Mouse (Mus musculus): ENCODE measurements around the gene Slc35e2.
"Not testable (repeated sequence)": the region's sequence is repeated elsewhere in the genome, so short reads cannot be mapped to it uniquely, and the experiment has no call there.

Gene Slc35e2

GRCm38 (mm10) chr4:155630267-155630666, 29.1 kb downstream of the Slc35e2 start:
- no peak for DNase-seq (ENCODE audit: low spot score)

GRCm38 (mm10) chr4:155635766-155636499, 34.7 kb downstream of the Slc35e2 start:
- DNase-seq (ENCODE audit: low spot score): no peak

DNA sequence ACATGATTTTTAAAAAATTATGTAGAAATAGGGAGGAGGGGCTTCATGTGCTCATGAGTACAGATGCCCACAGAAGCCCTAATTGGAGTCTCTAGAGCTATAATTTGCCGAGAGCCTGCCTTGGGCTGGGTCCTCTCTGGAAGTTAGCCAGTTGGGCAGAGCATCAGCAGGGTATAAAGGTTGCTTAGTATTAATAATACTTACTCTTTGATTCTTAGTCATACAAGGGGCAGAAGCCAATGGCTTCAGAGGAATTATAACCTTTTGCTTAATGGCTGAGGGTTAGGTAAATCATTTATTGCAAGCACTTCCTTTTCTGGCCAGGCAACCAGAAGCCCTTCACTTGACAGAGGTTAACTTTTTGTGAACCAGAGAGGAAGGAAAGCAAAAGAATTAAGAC, 42.3 kb downstream of the Slc35e2 start:
- DNase-seq (ENCODE audit: low spot score): no peak

DNA sequence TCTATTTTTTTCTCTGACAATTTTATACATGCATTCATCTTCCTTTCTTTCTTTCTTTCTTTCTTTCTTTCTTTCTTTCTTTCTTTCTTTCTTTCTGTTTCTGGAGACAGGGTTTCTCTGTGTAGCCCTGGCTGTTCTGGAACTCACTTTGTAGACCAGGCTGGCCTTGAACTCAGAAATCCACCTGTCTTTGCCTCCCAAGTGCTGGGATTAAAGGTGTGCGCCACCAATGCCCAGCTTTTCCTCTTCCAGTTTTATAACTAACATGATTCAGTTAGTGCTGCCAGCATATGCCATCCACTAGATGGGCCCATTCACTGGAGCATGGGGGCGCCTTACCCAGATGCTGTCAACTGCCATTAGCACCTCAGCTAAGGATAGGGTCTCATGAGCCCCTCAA, 44.1 kb downstream of the Slc35e2 start, which contains the start of gene Gm10563:
Gene Gm10563 (minus strand): TSS at position 101 of the 400 bp plus-strand sequence.
- not testable (repeated sequence) for DNase-seq (ENCODE audit: low spot score)

- DNase-seq (ENCODE audit: low spot score): no peak
Observed at GRCm38 (mm10) chr4:155645721-155646120, 44.5 kb downstream of the Slc35e2 start.

GRCm38 (mm10) chr4:155649355-155649754, 48.1 kb downstream of the Slc35e2 start:
- no peak for DNase-seq (ENCODE audit: low spot score)

DNA sequence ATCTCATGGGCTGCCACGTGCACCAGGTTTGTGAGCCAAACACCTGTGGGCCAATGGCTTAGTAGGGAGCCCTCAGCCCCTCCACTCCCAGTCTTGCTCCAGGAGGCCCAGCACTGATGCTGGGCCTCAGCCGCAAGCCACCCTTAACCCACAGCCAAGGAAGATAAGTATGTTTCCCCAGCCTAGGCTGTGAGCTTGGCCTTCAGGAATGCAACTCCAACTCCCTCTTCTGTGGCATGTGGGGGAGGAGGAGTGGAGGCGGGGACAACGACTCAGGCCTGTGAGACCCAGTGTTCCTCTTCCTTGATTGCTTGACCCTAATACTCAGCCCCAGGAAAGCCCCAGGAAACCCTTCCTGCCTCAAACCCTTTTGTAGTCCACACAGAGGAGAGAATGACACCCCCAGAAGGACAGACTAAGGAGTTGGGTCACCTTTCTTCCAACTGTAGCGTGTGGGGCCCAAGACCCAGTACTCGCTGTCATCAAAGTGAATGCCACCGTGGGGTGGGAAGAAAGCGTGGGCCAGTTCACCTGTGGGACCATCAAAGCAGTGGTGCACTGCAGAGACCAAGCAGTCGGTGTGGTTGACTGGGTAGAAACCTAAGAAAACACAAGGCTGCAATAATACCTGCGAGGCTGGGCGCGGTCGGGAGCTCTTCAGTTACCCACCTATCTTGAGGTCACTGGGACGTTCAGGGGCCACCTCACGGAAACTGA, 50.5 kb downstream of the Slc35e2 start:
- peak; percentile 80 for DNase-seq (ENCODE audit: low spot score)

- DNase-seq (ENCODE audit: low spot score): no peak
Observed at GRCm38 (mm10) chr4:155652283-155653085, 51.3 kb downstream of the Slc35e2 start.

- DNase-seq (ENCODE audit: low spot score): peak; percentile 75
Observed at GRCm38 (mm10) chr4:155653086-155653450, 51.9 kb downstream of the Slc35e2 start, which contains the start of gene Mmp23. Gene Mmp23, minus strand, starts transcription at chr4:155653384.

DNA sequence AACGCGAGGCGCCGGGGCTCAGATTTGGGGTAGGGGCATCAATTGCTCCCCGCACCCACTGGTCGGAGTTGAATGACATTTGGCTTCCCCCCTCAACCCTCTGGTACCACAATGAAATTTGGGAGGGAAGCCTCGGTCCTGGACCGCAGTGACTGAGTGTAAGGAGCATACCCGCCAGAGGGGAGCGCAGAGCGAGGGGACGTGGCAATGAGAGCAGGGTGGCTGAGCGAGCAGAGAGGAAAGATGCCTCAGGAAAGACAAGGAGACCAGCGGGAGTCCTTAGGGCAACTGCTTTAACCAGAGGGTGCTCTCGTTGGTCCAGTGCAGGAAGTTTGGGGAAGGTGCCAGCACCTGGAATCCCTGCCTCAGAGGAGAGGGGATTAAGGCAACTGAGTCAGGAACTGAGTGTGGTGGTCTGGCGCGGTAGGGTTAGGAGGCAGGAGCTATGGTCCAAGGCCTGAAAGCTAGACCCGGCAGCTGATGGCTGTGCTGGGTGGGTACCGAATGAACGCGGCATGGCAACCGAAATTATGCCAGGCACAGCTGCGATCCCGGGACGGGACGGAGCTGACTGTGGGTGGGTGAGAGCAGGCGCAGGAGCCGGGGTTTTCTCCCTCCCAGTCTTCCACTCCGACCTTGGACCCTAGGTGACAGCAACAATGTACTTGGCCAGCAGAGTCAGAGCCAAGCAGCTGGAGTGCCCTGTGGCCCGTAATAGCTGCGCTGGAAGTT, 52.4 kb downstream of the Slc35e2 start:
- DNase-seq (ENCODE audit: low spot score): no peak

DNA sequence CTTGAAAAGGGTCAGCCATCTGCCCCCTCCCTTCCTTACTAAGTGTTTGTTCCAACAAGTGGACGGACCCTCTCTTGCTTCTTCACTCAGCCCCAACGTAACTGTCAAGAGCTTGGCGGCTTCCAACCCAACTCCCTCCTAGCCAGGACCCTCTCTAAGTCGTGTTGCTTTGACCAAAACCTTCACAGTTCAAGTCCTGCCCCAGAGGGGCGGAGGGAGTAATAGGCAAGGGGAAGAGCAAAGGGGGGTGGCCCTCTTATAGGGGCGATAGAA, 52.9 kb downstream of the Slc35e2 start:
- no peak for DNase-seq (ENCODE audit: low spot score)

- DNase-seq (ENCODE audit: low spot score): peak; percentile 75
Observed at GRCm38 (mm10) chr4:155654456-155655298, 53.5 kb downstream of the Slc35e2 start.

DNA sequence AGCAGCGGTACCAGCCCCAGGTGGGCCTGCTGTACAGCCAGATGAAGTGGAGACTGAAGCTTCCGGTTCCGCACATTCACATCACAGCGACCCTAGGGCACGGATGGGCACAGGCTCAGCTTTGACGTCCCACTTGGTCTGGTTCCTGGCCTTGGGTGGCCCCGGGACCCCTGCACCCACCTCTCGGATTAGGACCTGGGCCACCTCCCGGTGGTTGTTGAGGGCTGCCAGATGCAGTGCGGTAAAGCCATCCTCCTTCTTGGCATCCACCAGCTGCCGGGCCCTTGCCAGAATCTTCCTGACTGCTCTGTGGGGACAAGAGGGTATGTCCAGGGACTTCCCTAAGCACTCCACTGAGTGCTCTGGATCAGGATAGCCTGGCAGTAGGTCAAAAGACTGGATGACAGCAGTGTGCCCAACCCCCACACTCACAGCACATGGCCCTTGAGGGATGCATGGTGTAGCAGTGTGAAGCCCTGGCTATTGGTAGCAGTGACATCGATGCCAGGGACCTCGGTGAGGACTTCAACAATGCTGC, 55.1 kb downstream of the Slc35e2 start:
- no peak for DNase-seq (ENCODE audit: low spot score)

GRCm38 (mm10) chr4:155658961-155659360, 57.7 kb downstream of the Slc35e2 start:
- DNase-seq (ENCODE audit: low spot score): no peak

DNA sequence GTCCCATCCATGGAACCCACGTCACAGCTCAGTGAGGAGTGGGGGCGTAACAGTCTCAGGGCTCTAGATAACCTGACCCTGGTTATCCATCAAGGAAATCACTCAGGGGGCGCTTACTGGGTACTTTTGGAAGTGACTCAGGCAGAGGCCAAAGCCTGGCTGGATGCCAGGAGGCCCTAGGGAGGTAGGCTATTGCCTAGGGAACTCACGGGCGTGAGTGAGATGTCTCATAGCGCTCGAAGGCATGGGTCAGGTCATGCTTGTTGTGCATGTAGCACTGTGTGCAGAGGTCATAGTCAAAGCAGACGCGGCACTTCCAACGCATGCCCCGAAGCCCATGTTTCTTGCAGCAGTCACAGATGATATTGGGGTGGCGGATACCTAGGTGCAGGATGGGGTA, 59.4 kb downstream of the Slc35e2 start:
- DNase-seq (ENCODE audit: low spot score): peak; percentile 64

GRCm38 (mm10) chr4:155666903-155667302, 65.7 kb downstream of the Slc35e2 start:
- no peak for DNase-seq (ENCODE audit: low spot score)

GRCm38 (mm10) chr4:155668689-155669597, 67.7 kb downstream of the Slc35e2 start, which contains the start of gene Mib2:
Gene Mib2, minus strand, starts transcription at chr4:155669198.
- DNase-seq (ENCODE audit: low spot score): peak; percentile 97

GRCm38 (mm10) chr4:155669598-155670075, 68.4 kb downstream of the Slc35e2 start:
- no peak for DNase-seq (ENCODE audit: low spot score)

GRCm38 (mm10) chr4:155670236-155670635, 69.0 kb downstream of the Slc35e2 start:
- not testable (repeated sequence) for DNase-seq (ENCODE audit: low spot score)

DNA sequence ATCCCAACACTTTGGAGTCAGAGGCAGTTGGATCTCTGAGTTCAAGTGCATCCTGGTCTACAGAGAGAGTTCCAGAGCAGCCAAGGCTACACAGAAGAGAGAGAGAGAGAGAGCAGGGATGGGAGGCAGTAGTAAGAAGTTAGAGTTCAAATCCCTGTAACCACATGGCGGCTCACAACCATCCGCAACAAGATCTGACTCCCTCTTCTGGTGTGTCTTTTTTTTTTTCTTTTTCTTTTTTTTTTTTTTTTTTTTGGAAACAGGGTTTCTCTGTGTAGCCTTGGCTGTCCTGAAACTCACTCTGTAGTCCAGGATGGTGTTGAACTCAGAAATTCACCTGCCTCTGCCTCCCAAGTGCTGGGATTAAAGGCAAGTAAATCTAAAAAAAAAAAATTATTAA, 70.9 kb downstream of the Slc35e2 start:
- DNase-seq (ENCODE audit: low spot score): no peak
